Mouse (Mus musculus) midbrain, embryonic 11.5 days (tissue): ENCODE measurements around the gene C9. TPM values are rescaled to one million over a fixed set of nuclear protein-coding genes. Genes with fewer than 3 reads are reported as not detected.

Source experiments
- ATAC-seq: fragments of 200-750 bp; cut with Nextera tagmentation; 2 replicates; pipeline ENCODE4 v1.8.0; 2017; ENCODE audit warnings: moderate TSS enrichment, moderate library complexity; ENCODE audit not compliant: low FRiP score
- DNase-seq: peaks from one replicate; pipeline ENCODE4 v3.0.0; 2015; ENCODE audit warnings: low spot score; ENCODE audit errors: missing footprints
- H3K27ac ChIP-seq: fragments of 300-500 bp; sonication (generic); 2 replicates; pipeline ENCODE4 v1.5.1; 2014; ENCODE audit warnings: low read depth, low read length
- H3K27me3 ChIP-seq: fragments of 300-500 bp; sonication (generic); 2 replicates; pipeline ENCODE4 v1.6.1; 2014; ENCODE audit warnings: mild to moderate bottlenecking, low read length, moderate library complexity, mixed read lengths; ENCODE audit not compliant: control insufficient read depth, insufficient read depth
- H3K36me3 ChIP-seq: fragments of 300-500 bp; sonication (generic); 2 replicates; pipeline ENCODE4 v1.6.1; 2014; ENCODE audit warnings: mild to moderate bottlenecking, low read length, moderate library complexity, mixed read lengths; ENCODE audit not compliant: control insufficient read depth, insufficient read depth
- H3K4me1 ChIP-seq: fragments of 300-500 bp; sonication (generic); 2 replicates; pipeline ENCODE4 v1.6.1; 2014; ENCODE audit warnings: low read length; ENCODE audit not compliant: control insufficient read depth, insufficient read depth
- H3K4me2 ChIP-seq: fragments of 300-500 bp; sonication (generic); 2 replicates; pipeline ENCODE4 v1.6.1; 2014; ENCODE audit warnings: mild to moderate bottlenecking, moderate library complexity
- H3K4me3 ChIP-seq: fragments of 300-500 bp; sonication (generic); 2 replicates; pipeline ENCODE4 v1.5.1; 2014; ENCODE audit warnings: low read depth, low read length
- H3K9ac ChIP-seq: fragments of 300-500 bp; sonication (generic); 2 replicates; pipeline ENCODE4 v1.6.1; 2014; ENCODE audit warnings: low read length
- H3K9me3 ChIP-seq: fragments of 300-500 bp; sonication (generic); 2 replicates; pipeline ENCODE4 v1.6.1; 2016; ENCODE audit warnings: low read length; ENCODE audit not compliant: control insufficient read depth
- WGBS: fragments of 180-500 bp; shearing (Covaris S2); extraction: QIAGEN DNeasy Blood & Tissue Kit; methylation state at CpG from one replicate; pipeline ENCODE4 v1.1.7; 2014; 5-methylcytosine and 5-hydroxymethylcytosine counted together
- polyA plus RNA-seq: library from polyadenylated mRNA; unstranded; fragments of >200 nt; fragmentation: Nextera tagmentation; extraction: Ambion mirVana; gene quantifications from 2 replicates; pipeline ENCODE4 v1.2.1, GENCODE M21; 2014

The C9 gene
- polyA plus RNA-seq, 1 experiment from 2014 or later = not detected

GRCm38 (mm10) chr15:6517525-6517924, 72.4 kb downstream of the C9 start:
- DNase-seq (no peak), ATAC-seq (no peak)
- H3K4me1 ChIP-seq = no peaks in the 10 kb centered on the region
- no peaks in the 10 kb centered on the region for H3K9me3 ChIP-seq
- no peaks in the 10 kb centered on the region for H3K27me3 ChIP-seq
- 93% methylated on average over 1 of the region's 1 CpGs for whole genome bisulfite sequencing
- H3K4me2 ChIP-seq = no peak overlapping the region
- H3K27ac ChIP-seq = no peak overlapping the region
- H3K9ac ChIP-seq = no peak overlapping the region
- H3K36me3 ChIP-seq = no peaks in the 10 kb centered on the region
- H3K4me3 ChIP-seq = no peak overlapping the region

- H3K4me3 ChIP-seq = no peak overlapping the region
- H3K4me2 ChIP-seq = no peak overlapping the region
- no peak overlapping the region for H3K27ac ChIP-seq
- WGBS = 90% methylated on average over 19 of the region's 19 CpGs
- no peaks in the 10 kb centered on the region for H3K9me3 ChIP-seq
- ATAC-seq = no peak
- no peaks in the 10 kb centered on the region for H3K36me3 ChIP-seq
- H3K9ac ChIP-seq = no peak overlapping the region
- no peaks in the 10 kb centered on the region for H3K27me3 ChIP-seq
- DNase-seq = no peak
- no peaks in the 10 kb centered on the region for H3K4me1 ChIP-seq
These were observed 74.5 kb downstream of the C9 start for GRCm38 (mm10) chr15:6519417-6520255.

GRCm38 (mm10) chr15:6520505-6521155, 75.5 kb downstream of the C9 start:
- Histone ChIP-seq H3K4me3 (no peak overlapping the region), H3K9ac (no peak overlapping the region), H3K9me3 (no peaks in the 10 kb centered on the region), H3K27ac (no peak overlapping the region), H3K36me3 (no peaks in the 10 kb centered on the region), H3K4me2 (no peak overlapping the region), H3K4me1 (no peaks in the 10 kb centered on the region), H3K27me3 (no peaks in the 10 kb centered on the region)
- WGBS = 92% methylated on average over 10 of the region's 10 CpGs
- ATAC-seq (no peak), DNase-seq (no peak)

GRCm38 (mm10) chr15:6522653-6523167, 77.6 kb downstream of the C9 start, which contains the start of gene Fyb:
Fyb (plus strand) TSS chr15:6522853.
- Histone ChIP-seq H3K27ac (no peak within 1 kb of the TSS), H3K36me3 (no peaks in the 10 kb centered on the region), H3K4me2 (no peak within 1 kb of the TSS), H3K9ac (no peak within 1 kb of the TSS), H3K4me1 (no peaks in the 10 kb centered on the region), H3K9me3 (no peaks in the 10 kb centered on the region), H3K4me3 (no peak within 1 kb of the TSS), H3K27me3 (no peaks in the 10 kb centered on the region)
- DNase-seq = no peak
- WGBS = 85% methylated on average over 8 of the region's 8 CpGs
- no peak for ATAC-seq

DNA sequence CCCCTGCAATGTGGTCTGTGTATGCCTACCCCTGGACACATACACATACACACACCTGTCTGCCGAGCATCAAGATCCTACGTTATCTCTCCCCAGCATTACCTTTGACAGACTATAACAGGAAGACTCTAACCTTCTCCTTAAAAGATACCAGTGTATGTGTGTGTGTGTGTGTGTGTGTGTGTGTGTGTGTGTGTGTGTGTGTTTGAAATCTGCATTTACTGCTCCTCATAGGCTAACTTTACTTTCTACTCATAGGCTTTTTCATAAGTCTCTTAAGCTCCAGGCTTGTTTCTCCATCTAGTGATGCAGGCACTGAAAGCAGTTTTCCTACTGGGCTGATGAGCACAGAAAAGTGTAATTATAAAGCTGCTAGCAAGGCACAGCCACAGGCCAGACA, 79.7 kb downstream of the C9 start:
- H3K27me3 ChIP-seq = no peaks in the 10 kb centered on the region
- no peak for ATAC-seq
- H3K4me2 ChIP-seq = no peak overlapping the region
- H3K27ac ChIP-seq = no peak overlapping the region
- WGBS = 100% methylated on average over 2 of the region's 2 CpGs
- no peaks in the 10 kb centered on the region for H3K4me1 ChIP-seq
- no peak overlapping the region for H3K9ac ChIP-seq
- H3K36me3 ChIP-seq = no peaks in the 10 kb centered on the region
- no peaks in the 10 kb centered on the region for H3K9me3 ChIP-seq
- no peak overlapping the region for H3K4me3 ChIP-seq
- DNase-seq = no peak

DNA sequence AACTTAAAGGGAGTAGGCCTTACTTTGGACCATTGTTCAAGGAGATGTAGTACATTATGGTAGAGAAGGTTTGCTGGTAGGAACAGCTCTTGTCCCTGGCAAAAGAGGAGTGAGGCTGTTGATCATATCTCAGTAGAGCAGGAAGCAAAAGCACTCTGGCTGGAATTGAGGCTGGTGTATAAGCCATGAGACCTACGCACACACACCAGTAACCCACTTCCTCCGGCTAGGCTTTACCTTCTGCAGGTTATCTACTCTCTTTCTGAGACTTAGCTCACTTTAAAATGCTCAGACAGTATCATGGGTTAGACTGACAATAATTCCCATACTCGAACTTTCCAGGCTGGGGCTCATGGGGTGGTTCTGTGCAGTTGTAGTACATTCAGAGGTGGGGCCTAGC, 80.3 kb downstream of the C9 start:
- WGBS = 86% methylated on average over 3 of the region's 3 CpGs
- no peak for ATAC-seq

DNA sequence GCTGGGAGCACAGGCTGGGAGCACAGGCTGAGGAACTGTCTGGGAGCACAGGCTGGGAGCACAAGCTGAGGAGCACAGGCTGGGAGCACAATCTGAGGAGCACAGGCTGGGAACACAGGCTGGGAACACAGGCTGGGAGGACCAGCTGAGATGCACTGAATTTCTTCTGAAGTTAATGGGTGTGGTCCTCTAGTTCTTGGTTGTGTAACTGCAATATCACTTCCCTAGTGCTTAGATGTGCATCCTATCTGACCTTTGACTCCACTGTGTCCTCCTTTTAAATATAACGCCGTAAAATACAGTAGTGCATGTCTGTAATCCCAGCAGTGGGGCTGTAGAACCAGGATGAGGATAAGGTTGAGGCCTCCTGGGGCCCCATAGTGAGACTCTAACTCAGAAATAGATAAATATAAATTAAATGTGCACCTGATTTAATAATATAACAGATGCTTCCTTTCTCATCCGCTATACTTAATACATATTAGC, 88.8 kb downstream of the C9 start:
- Histone ChIP-seq H3K36me3 (no peaks in the 10 kb centered on the region), H3K4me1 (no peaks in the 10 kb centered on the region), H3K4me3 (no peak overlapping the region), H3K27ac (no peak overlapping the region), H3K9ac (no peak overlapping the region), H3K27me3 (no peaks in the 10 kb centered on the region), H3K9me3 (no peaks in the 10 kb centered on the region), H3K4me2 (no peak overlapping the region)
- ATAC-seq = no peak
- DNase-seq = no peak
- WGBS = 83% methylated on average over 3 of the region's 3 CpGs

More for the DNA sequence above, 80.3 kb downstream of the C9 start:
- Histone ChIP-seq H3K4me2 (no peak overlapping the region), H3K9ac (no peak overlapping the region), H3K4me1 (no peaks in the 10 kb centered on the region), H3K27ac (no peak overlapping the region), H3K9me3 (no peaks in the 10 kb centered on the region), H3K4me3 (no peak overlapping the region), H3K27me3 (no peaks in the 10 kb centered on the region), H3K36me3 (no peaks in the 10 kb centered on the region)
- DNase-seq = no peak

GRCm38 (mm10) chr15:6534592-6534991, 89.5 kb downstream of the C9 start:
- Histone ChIP-seq H3K27ac (no peak overlapping the region), H3K9me3 (no peaks in the 10 kb centered on the region), H3K4me3 (no peak overlapping the region), H3K36me3 (no peaks in the 10 kb centered on the region), H3K4me1 (no peaks in the 10 kb centered on the region), H3K4me2 (no peak overlapping the region), H3K9ac (no peak overlapping the region), H3K27me3 (no peaks in the 10 kb centered on the region)
- 89% methylated on average over 8 of the region's 8 CpGs for WGBS
- DNase-seq = no peak
- ATAC-seq = no peak
